Mouse (Mus musculus): ENCODE measurements around the gene Ank2. TPM values are rescaled to one million over a fixed set of nuclear protein-coding genes. Genes with fewer than 3 reads are reported as not detected.
A peak's percentile ranks its signal among the peaks of the same experiment; 100 is the strongest.

Ank2 gene
- total and polyA plus RNA-seq, 2 experiments, result 1.2 to 5.6 TPM

DNA sequence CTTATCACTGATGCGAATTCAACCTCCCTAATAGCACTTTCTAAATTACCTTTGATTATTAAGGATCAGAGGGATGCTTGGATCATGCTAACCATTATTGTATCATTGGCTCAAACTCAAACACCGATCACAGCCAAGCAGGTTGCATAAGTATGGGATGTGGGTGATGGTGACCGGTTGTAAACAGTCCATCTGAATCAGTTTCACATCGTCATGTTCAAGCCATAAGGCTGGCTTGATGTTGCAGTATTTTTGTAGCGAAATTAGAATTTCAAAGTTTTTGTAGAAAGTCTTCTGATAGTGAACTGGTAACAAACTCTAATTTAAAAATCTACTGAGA is 310.4 kb downstream of the Ank2 start:
- Histone ChIP-seq H3K27ac (replicated peaks; ENCODE audit: insufficient read depth, low read depth, low read length) (no peak overlapping the region), H3K36me3 (ENCODE audit: control insufficient read depth, insufficient read depth, low read length) (no peaks in the 10 kb centered on the region), H3K79me2 (ENCODE audit: control insufficient read depth, insufficient read depth, low read length) (no peaks in the 10 kb centered on the region), H3K9ac (ENCODE audit: low read depth, low read length) (no peak overlapping the region), H3K27me3 (ENCODE audit: control insufficient read depth, insufficient read depth, low read length) (no peaks in the 10 kb centered on the region), H3K4me1 (ENCODE audit: control insufficient read depth, insufficient read depth, low read length) (no peaks in the 10 kb centered on the region; the same call in 1 of the 2 replicates), H3K4me3 (ENCODE audit: insufficient read depth, low read depth, low read length) (no peak overlapping the region)
- 69% methylated on average over 5 of the region's 5 CpGs for WGBS
- no peak for DNase-seq (ENCODE audit: extremely low read depth, low read depth, low spot score)
- no peak for TF ChIP-seq POLR2A (IDR thresholded peaks at IDR 0.05; ENCODE audit: extremely low read depth, insufficient read depth, low read length)
- TF ChIP-seq CTCF (IDR thresholded peaks at IDR 0.05; ENCODE audit: low read depth, low read length), result no peak

- H3K4me3 ChIP-seq (ENCODE audit: insufficient read depth, low read depth, low read length), result no peak overlapping the region
- no peak for TF ChIP-seq POLR2A (IDR thresholded peaks at IDR 0.05; ENCODE audit: extremely low read depth, insufficient read depth, low read length)
- TF ChIP-seq CTCF (IDR thresholded peaks at IDR 0.05; ENCODE audit: low read depth, low read length), result no peak
- no peak for DNase-seq (ENCODE audit: extremely low read depth, low read depth, low spot score)
- H3K27me3 ChIP-seq (ENCODE audit: control insufficient read depth, insufficient read depth, low read length), result no peaks in the 10 kb centered on the region
- H3K79me2 ChIP-seq (ENCODE audit: control insufficient read depth, insufficient read depth, low read length), result no peaks in the 10 kb centered on the region
- H3K36me3 ChIP-seq (ENCODE audit: control insufficient read depth, insufficient read depth, low read length), result no peaks in the 10 kb centered on the region
- H3K9ac ChIP-seq (ENCODE audit: low read depth, low read length), result no peak overlapping the region
- no peaks in the 10 kb centered on the region; the same call in 1 of the 2 replicates for H3K4me1 ChIP-seq (ENCODE audit: control insufficient read depth, insufficient read depth, low read length)
- WGBS, result 93% methylated on average over 5 of the region's 5 CpGs
- H3K27ac ChIP-seq (replicated peaks; ENCODE audit: insufficient read depth, low read depth, low read length), result no peak overlapping the region
Measured at GRCm38 (mm10) chr3:127188086-127188788, 310.9 kb downstream of the Ank2 start.

GRCm38 (mm10) chr3:127187081-127187480 is 312.1 kb downstream of the Ank2 start:
- Histone ChIP-seq H3K4me3 (ENCODE audit: insufficient read depth, low read depth, low read length) (no peak overlapping the region), H3K36me3 (ENCODE audit: control insufficient read depth, insufficient read depth, low read length) (no peaks in the 10 kb centered on the region), H3K9ac (ENCODE audit: low read depth, low read length) (no peak overlapping the region), H3K4me1 (ENCODE audit: control insufficient read depth, insufficient read depth, low read length) (no peaks in the 10 kb centered on the region; the same call in 1 of the 2 replicates), H3K27ac (replicated peaks; ENCODE audit: insufficient read depth, low read depth, low read length) (no peak overlapping the region), H3K27me3 (ENCODE audit: control insufficient read depth, insufficient read depth, low read length) (no peaks in the 10 kb centered on the region), H3K79me2 (ENCODE audit: control insufficient read depth, insufficient read depth, low read length) (no peaks in the 10 kb centered on the region)
- WGBS, result 87% methylated on average over 2 of the region's 2 CpGs
- no peak for DNase-seq (ENCODE audit: extremely low read depth, low read depth, low spot score)
- TF ChIP-seq POLR2A (IDR thresholded peaks at IDR 0.05; ENCODE audit: extremely low read depth, insufficient read depth, low read length) (no peak), CTCF (IDR thresholded peaks at IDR 0.05; ENCODE audit: low read depth, low read length) (no peak)

DNA sequence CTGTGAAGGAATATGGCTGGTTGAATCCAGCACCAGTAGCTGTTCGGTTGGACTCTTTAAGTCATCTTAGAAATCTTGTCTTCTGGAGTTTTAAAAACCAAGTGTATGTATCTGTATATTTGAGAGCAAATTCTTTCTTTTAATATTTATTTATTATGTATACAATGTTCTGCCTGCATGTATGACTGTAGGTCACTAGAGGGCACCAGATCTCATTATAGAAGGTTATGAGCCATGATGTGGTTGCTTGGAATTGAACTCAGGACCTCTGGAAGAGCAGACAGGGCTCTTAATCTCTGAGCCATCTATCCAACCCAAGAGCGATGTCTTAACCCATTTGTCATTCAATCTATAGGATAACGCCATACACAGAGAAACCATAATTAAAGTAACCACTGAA is 312.9 kb downstream of the Ank2 start:
- no peaks in the 10 kb centered on the region; the same call in 1 of the 2 replicates for H3K4me1 ChIP-seq (ENCODE audit: control insufficient read depth, insufficient read depth, low read length)
- DNase-seq (ENCODE audit: extremely low read depth, low read depth, low spot score), result no peak
- TF ChIP-seq POLR2A (IDR thresholded peaks at IDR 0.05; ENCODE audit: extremely low read depth, insufficient read depth, low read length) (no peak), CTCF (IDR thresholded peaks at IDR 0.05; ENCODE audit: low read depth, low read length) (no peak)
- WGBS, result 93% methylated on average over 3 of the region's 3 CpGs
- no peak overlapping the region for H3K27ac ChIP-seq (replicated peaks; ENCODE audit: insufficient read depth, low read depth, low read length)
- H3K36me3 ChIP-seq (ENCODE audit: control insufficient read depth, insufficient read depth, low read length), result no peaks in the 10 kb centered on the region
- no peak overlapping the region for H3K9ac ChIP-seq (ENCODE audit: low read depth, low read length)
- H3K27me3 ChIP-seq (ENCODE audit: control insufficient read depth, insufficient read depth, low read length), result no peaks in the 10 kb centered on the region
- H3K79me2 ChIP-seq (ENCODE audit: control insufficient read depth, insufficient read depth, low read length), result no peaks in the 10 kb centered on the region
- H3K4me3 ChIP-seq (ENCODE audit: insufficient read depth, low read depth, low read length), result no peak overlapping the region

DNA sequence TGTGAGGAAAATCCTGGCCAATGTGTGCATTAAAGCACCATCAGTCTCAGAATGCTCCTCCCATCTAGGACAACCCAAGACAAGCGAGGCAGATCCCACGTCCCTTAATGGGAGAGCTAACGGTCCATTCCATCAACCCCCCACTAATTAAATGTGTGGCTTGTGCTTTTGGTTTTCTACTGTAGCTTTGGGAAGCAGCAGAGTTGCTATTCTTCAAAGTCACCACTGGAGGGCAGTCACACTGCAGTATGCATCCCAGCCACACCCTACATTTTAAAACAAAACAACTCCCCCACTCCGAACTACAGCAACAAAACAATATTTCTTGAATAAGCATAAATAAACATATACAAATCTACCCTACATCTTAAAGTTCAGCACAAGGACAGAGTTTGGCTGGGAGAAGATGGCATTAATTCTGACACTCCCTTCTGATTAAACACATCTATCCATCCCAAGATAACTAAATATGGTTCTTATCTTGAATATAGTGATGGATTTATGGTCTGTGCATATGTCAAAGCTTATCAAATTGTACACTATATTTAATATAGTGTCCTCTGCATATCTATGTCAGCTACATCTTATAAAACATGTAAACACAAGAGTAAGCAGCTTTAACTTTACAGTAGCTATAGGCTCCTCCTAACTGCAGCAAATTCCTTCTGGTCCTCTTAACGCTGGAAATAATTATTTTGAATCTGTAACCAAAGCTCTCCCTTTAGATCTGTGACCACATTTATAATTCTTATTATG is 315.0 kb downstream of the Ank2 start:
- no peak overlapping the region for H3K4me3 ChIP-seq (ENCODE audit: insufficient read depth, low read depth, low read length)
- no peak overlapping the region for H3K27ac ChIP-seq (replicated peaks; ENCODE audit: insufficient read depth, low read depth, low read length)
- H3K27me3 ChIP-seq (ENCODE audit: control insufficient read depth, insufficient read depth, low read length), result no peaks in the 10 kb centered on the region
- no peaks in the 10 kb centered on the region; the same call in 1 of the 2 replicates for H3K4me1 ChIP-seq (ENCODE audit: control insufficient read depth, insufficient read depth, low read length)
- peak; percentile 32 for DNase-seq (ENCODE audit: extremely low read depth, low read depth, low spot score)
- no peaks in the 10 kb centered on the region for H3K36me3 ChIP-seq (ENCODE audit: control insufficient read depth, insufficient read depth, low read length)
- no peak for TF ChIP-seq POLR2A (IDR thresholded peaks at IDR 0.05; ENCODE audit: extremely low read depth, insufficient read depth, low read length)
- TF ChIP-seq CTCF (IDR thresholded peaks at IDR 0.05; ENCODE audit: low read depth, low read length), result peak; percentile 74
- no peak overlapping the region for H3K9ac ChIP-seq (ENCODE audit: low read depth, low read length)
- H3K79me2 ChIP-seq (ENCODE audit: control insufficient read depth, insufficient read depth, low read length), result no peaks in the 10 kb centered on the region
- 19% methylated on average over 5 of the region's 5 CpGs for WGBS

DNA sequence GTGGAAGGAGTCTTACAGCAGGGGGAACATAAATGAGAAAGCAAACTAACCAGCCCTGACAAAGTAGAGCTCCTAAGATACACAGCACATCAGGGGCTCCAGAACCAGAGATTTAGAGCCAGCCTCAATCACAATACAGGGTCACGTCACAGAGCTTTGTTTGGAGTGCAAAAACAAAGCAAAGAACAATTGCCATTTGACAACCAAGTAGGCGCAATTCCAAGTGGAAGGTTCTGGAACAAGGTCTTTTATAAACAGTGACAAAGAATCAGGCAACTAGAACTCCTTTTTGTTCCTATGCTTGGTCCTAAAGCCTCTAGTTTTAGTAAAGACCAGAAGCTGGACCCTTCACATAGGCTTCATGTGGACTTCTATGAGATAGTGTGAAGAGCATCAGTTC is 326.5 kb downstream of the Ank2 start:
- WGBS, result 94% methylated on average over 2 of the region's 2 CpGs
- H3K79me2 ChIP-seq (ENCODE audit: control insufficient read depth, insufficient read depth, low read length), result no peaks in the 10 kb centered on the region
- no peaks in the 10 kb centered on the region for H3K27me3 ChIP-seq (ENCODE audit: control insufficient read depth, insufficient read depth, low read length)
- H3K4me3 ChIP-seq (ENCODE audit: insufficient read depth, low read depth, low read length), result no peak overlapping the region
- no peaks in the 10 kb centered on the region; the same call in 1 of the 2 replicates for H3K4me1 ChIP-seq (ENCODE audit: control insufficient read depth, insufficient read depth, low read length)
- no peak for DNase-seq (ENCODE audit: extremely low read depth, low read depth, low spot score)
- no peak overlapping the region for H3K27ac ChIP-seq (replicated peaks; ENCODE audit: insufficient read depth, low read depth, low read length)
- no peak overlapping the region for H3K9ac ChIP-seq (ENCODE audit: low read depth, low read length)
- TF ChIP-seq POLR2A (IDR thresholded peaks at IDR 0.05; ENCODE audit: extremely low read depth, insufficient read depth, low read length) (no peak), CTCF (IDR thresholded peaks at IDR 0.05; ENCODE audit: low read depth, low read length) (no peak)
- H3K36me3 ChIP-seq (ENCODE audit: control insufficient read depth, insufficient read depth, low read length), result no peaks in the 10 kb centered on the region

Data from liver, adult 2 months (tissue).